Mouse (Mus musculus): ENCODE measurements around the gene Elmo2.

Elmo2 gene

DNA sequence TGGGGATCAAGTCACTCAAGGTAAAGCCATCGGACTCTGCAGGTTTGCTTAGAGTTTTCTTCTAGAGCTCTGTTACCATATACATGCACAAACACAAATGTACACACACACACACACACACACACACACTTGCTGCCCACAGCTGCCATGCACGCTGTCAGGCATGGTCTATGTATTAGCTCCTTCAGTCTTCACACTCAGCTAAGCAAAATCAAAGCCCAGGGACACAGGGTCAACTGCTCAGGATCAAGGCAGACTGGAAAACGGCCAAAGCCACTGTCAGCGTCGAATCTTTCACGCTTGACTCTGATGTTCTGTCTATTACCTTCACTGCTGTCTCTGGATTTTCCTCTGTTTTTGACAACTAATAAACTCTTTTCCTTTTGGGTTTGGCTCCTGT is 25.4 kb downstream of the Elmo2 start:
- intact Hi-C loops (cut with DNase I), result no loop called here

DNA sequence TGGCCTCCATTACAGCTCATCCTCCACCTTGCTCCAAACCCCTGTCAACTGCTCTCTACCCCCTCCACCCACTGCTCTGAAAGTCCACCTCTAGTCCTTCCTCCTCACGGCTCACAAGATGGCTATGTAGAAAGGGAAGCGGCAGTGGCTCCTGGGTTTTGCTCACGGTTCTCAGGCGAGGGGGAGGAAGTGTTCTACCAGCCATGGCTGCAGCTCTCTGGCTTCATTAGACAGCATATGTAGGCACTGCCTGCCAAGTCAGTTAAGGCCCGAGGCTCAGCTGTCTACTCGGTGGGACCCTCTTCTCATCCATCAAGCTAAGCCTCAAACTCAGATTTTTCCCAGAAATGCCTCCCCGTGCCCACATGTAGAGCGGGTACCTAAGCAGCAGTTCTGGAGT is 25.9 kb downstream of the Elmo2 start:
- intact Hi-C loops (cut with DNase I), result no loop called here

GRCm38 (mm10) chr2:165297429-165297828 is 28.9 kb downstream of the Elmo2 start:
- intact Hi-C loops (cut with DNase I), result no loop called here

- intact Hi-C loops (cut with DNase I), result no loop called here
Measured at GRCm38 (mm10) chr2:165296571-165296970, 29.7 kb downstream of the Elmo2 start.

DNA sequence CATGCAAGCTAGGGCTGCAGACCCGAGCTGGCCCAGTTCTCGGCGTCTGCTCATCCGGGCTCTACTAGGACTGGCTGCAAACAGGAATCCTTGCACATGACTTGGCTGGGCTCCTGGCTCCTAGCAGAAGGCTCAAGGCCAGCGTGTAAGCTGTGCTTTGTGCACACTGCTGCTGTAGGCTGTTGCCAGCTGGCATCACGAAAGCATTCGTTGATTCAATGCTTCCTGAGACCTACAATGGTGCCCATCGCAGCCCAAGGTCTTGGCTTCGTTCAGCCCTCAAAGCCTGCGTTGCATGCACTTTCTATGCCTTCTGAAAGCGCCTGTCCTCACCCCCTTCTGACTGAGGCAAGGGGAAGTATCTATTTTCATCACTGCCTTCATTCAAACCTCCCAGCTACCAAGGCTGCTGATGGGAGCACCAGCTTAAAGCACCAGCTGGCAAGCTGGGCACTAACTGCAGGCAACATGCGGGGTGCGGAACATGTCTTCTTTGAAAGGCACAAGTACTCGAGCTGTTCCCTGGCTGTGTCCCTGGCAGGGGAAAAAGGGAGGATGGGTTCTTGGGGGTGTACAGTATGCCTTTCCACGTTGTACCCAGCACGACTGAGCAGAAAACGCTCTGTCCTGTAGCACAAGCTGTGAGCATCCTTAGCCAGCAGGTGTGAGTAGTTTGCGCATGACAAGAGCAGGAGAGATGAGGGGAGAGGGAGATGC is 37.8 kb downstream of the Elmo2 start:
- intact Hi-C loops (cut with DNase I), result loop anchor here (5.0 kb wide), 1 partner anchor 39 kb away; the partner anchor contains the start of gene Elmo2

GRCm38 (mm10) chr2:165287202-165287984 is 38.9 kb downstream of the Elmo2 start, which contains the start of gene Slc35c2:
Gene Slc35c2, minus strand, starts transcription at chr2:165287869.
- intact Hi-C loops (cut with DNase I), result loop anchor here (5.0 kb wide), 1 partner anchor 40 kb away; the partner anchor contains the start of gene Elmo2

DNA sequence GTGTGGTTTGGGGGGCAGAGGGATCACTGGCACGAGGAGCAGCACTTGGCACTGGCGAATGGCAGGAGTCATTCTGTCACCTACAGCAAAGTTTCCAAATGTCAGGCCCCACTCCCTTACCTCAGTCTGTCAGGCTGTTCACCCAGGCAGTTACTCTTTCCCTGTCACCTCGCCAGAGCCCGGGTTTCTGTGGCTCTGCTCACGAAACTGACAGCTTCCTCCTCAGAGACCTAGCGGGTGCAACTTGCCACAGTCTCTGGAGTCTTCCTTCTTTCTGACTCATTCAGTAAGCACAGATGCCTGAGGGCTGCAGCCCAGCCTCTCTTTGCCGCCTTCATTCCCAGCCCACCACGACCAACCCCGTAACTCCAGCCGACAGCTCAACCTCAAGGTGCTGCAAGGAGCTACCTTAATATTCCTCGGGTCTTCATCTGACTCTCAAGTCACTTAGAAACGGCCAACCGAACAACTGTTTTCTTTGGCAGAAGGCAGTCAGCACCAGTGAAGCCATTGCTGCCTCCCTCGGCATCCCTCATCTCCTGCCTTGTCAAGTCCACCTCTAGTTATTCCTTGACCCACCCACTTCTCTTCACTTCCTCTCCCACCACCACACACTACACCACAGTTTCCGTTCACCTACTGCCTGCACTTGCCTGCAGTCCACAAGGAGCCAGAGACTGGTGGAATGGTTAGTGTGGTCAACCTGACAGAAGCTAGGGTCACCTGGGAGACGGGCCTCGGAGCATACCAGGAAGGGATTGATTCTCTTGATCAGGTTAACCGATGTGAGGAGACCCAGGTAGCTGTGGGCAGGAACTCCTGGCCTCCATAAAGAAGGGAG is 39.7 kb downstream of the Elmo2 start:
- intact Hi-C loops (cut with DNase I), result loop anchor here (5.0 kb wide), 1 partner anchor 41 kb away; the partner anchor contains the start of gene Elmo2

DNA sequence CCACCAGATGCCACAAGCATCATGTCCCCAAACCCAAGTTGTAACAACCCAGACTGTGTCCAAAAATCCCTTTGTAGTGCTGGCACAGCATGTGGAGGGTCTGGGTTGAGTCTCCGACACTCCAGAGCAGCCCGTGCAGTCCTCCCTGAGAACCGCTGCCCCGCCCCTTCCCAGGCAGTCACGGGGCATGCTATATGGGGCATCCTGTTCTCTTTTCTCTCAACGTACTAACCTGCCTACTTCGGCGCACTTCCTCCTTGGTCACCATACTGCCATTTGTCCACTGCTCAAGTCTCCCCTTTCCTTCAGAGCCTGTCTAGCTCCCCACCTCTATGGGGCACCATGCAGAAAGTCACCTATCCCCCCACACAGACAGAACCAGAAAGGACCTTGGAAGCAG is 40.7 kb downstream of the Elmo2 start:
- intact Hi-C loops (cut with DNase I), result loop anchor here (5.0 kb wide), 1 partner anchor 42 kb away; the partner anchor contains the start of gene Elmo2

GRCm38 (mm10) chr2:165285034-165285433 is 41.2 kb downstream of the Elmo2 start:
- intact Hi-C loops (cut with DNase I), result loop anchor here (5.0 kb wide), 1 partner anchor 42 kb away; the partner anchor contains the start of gene Elmo2

- intact Hi-C loops (cut with DNase I), result no loop called here
Measured at GRCm38 (mm10) chr2:165284377-165284776, 41.9 kb downstream of the Elmo2 start.

- intact Hi-C loops (cut with DNase I), result no loop called here
Measured at GRCm38 (mm10) chr2:165283644-165284043, 42.6 kb downstream of the Elmo2 start.

- intact Hi-C loops (cut with DNase I), result no loop called here
Measured at GRCm38 (mm10) chr2:165281779-165282311, 44.4 kb downstream of the Elmo2 start.

DNA sequence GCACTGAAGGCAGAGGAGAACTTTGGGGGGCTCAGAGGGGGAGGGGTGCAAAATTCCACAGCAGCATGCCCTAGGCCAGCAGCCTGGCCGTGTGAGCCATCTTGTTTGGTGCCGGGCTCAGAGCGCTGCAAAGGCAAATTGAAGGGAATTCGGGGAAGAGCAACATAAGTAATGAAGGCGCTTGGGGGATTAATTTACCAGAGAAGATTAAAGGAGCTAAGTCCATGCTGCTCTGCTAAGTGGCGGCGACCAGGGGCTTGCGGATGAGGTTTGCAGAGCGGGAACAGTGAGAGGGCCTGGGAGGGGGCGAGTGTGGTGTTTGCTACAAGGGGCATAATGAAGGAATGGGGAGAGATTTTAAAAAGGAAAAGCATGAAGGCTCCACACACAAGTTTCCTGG is 46.9 kb downstream of the Elmo2 start:
- intact Hi-C loops (cut with DNase I), result no loop called here

DNA sequence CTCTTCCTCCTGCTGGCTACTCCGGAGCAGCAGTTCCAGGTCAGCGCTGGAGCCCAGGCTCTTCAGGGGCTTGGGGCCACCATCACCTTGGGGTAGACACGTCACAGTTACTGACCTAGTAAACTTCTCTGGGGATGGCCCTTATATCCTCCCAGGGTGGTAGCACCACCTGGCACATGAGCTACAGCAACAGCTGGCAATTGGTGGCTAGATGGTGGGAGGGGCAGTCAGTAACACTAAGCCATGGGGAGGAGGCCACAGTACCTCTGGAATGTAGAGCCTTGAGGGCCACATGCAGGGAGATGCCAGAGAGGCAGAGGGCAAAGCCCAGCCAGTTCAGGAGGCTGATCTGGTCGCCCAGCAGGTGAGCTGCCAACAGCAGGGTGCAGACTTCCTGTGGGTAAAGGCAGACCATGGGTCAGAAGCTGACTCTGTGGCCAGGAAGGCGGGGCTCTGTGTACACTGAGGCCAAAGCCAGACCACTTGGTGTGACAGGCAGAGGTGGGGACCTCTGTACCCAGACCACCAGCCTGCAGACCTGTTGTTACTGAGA is 49.0 kb downstream of the Elmo2 start:
- intact Hi-C loops (cut with DNase I), result loop anchor here (2.0 kb wide), 1 partner anchor 202 kb away; no protein-coding TSS in a partner anchor

DNA sequence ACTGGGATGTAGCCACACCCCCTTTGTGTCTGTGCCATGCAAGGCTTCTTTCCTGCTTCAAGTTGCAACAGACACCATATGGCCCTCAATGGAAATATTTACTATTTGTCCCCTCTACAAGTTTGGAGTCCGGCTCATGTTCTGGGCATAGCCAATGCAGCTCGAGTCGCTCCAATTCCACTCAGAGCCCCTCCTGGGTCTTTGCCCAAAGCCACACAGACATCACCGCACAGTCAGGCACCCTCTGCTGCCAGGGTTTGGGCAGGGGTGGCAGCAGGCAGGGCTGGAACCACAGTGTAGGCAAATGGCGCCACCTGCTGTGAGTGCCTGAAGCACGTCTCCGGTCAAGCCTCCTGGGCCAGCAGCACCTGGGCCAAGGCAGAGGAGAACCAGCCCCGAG is 50.5 kb downstream of the Elmo2 start:
- intact Hi-C loops (cut with DNase I), result loop anchor here (2.0 kb wide), 1 partner anchor 201 kb away; no protein-coding TSS in a partner anchor

DNA sequence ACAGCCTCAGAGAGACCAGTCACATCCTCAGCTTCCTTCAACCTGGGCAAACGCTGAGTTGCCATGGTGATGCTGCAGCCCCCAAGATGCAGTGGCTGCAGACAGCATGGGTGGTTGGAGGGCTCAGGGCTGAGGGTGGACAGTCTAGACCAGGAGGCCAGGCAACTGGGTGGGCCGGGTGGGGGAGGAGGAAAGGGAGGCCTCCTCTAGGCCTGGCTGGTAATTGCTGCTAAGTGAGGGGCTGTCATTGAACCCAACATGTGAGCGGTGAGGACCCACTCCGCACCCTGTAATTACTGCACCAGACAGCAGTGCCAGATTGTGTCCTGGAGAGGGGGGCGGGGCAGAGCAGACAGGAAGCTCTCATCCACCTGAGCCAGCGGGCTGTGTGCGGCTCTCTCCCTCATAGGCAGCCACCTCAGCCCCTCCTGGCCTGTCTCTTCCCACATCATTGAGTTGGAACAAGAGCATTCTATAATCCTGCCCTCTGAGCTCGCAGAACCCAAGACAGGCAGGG is 51.1 kb downstream of the Elmo2 start:
- intact Hi-C loops (cut with DNase I), result no loop called here

DNA sequence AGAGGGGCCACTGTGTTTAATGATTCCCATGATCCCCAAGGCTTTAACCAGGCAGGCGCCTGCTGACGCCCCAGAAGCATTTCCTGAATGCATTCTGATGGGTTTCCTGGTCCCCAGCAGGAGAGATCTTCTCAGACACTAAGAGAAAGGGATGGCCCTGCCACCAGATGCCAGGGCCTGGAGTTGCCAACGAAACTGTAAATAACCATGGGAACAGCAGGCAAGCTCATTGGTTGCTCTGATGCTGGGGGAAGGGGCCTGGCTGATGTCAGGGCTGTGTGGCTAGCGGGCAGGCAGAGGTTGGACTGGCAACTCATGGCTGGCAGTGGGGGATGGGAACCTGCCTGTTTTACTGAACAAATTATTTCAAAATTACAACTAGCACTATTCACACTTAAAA is 52.7 kb downstream of the Elmo2 start:
- intact Hi-C loops (cut with DNase I), result no loop called here

GRCm38 (mm10) chr2:165271326-165271725 is 55.0 kb downstream of the Elmo2 start:
- intact Hi-C loops (cut with DNase I), result no loop called here

- intact Hi-C loops (cut with DNase I), result no loop called here
Measured at GRCm38 (mm10) chr2:165270858-165271257, 55.4 kb downstream of the Elmo2 start.

- intact Hi-C loops (cut with DNase I), result no loop called here
Measured at GRCm38 (mm10) chr2:165266739-165267138, 59.5 kb downstream of the Elmo2 start.

Measured in adrenal gland (tissue).